Mouse (Mus musculus): ENCODE data around the gene Bora. TPM values are rescaled to one million over a fixed set of nuclear protein-coding genes. Genes with fewer than 3 reads are reported as not detected.

The Bora gene
- polyA plus RNA-seq, 1 experiment from 2014 or later: 38.9 TPM

GRCm38 (mm10) chr14:99071146-99071545, 25.1 kb downstream of the Bora start:
- no peak for ATAC-seq (ENCODE audit: insufficient number of reproducible peaks, insufficient read depth, low FRiP score, low read depth)
- Histone ChIP-seq H3K4me3 (ENCODE audit: control insufficient read depth in 1 of 2, insufficient read depth in 1 of 2, low read depth in 1 of 2, low read length in 2 of 2) (no peak overlapping the region), H3K36me3 (ENCODE audit: control insufficient read depth, insufficient read depth, low read length) (peaks cover 88% of the 10 kb centered on the region), H3K9me3 (ENCODE audit: control insufficient read depth, low read length) (no peaks in the 10 kb centered on the region), H3K27me3 (ENCODE audit: control insufficient read depth, insufficient read depth, low read length) (no peaks in the 10 kb centered on the region), H3K4me2 (ENCODE audit: low read length) (no peak overlapping the region), H3K9ac (ENCODE audit: low read length) (no peak overlapping the region), H3K27ac (replicated peaks in 1 of 2; ENCODE audit: control insufficient read depth in 1 of 2, insufficient read depth in 1 of 2, low read depth in 2 of 2, low read length in 2 of 2) (no peak overlapping the region), H3K4me1 (ENCODE audit: control insufficient read depth in 2 of 2, insufficient read depth in 2 of 2, low read length in 2 of 2) (no peaks in the 10 kb centered on the region)
- WGBS: 92% methylated on average over 4 of the region's 4 CpGs

GRCm38 (mm10) chr14:99088947-99089346, 42.9 kb downstream of the Bora start:
- H3K27me3 ChIP-seq (ENCODE audit: control insufficient read depth, insufficient read depth, low read length): no peaks in the 10 kb centered on the region
- H3K9me3 ChIP-seq (ENCODE audit: control insufficient read depth, low read length): no peaks in the 10 kb centered on the region
- ATAC-seq (ENCODE audit: insufficient number of reproducible peaks, insufficient read depth, low FRiP score, low read depth): no peak
- no peak overlapping the region for H3K4me3 ChIP-seq (ENCODE audit: control insufficient read depth in 1 of 2, insufficient read depth in 1 of 2, low read depth in 1 of 2, low read length in 2 of 2)
- H3K4me1 ChIP-seq (ENCODE audit: control insufficient read depth in 2 of 2, insufficient read depth in 2 of 2, low read length in 2 of 2): 0 out of 4 replicates have a peak, but pooled peaks cover 0 to 2% of the 10 kb centered on the region in 2 experiments
- no peak overlapping the region for H3K4me2 ChIP-seq (ENCODE audit: low read length)
- peaks cover 87% of the 10 kb centered on the region for H3K36me3 ChIP-seq (ENCODE audit: control insufficient read depth, insufficient read depth, low read length)
- H3K9ac ChIP-seq (ENCODE audit: low read length): no peak overlapping the region
- H3K27ac ChIP-seq (replicated peaks in 1 of 2; ENCODE audit: control insufficient read depth in 1 of 2, insufficient read depth in 1 of 2, low read depth in 2 of 2, low read length in 2 of 2): no peak overlapping the region
- 94% methylated on average over 7 of the region's 7 CpGs for WGBS

GRCm38 (mm10) chr14:99099267-99099966, 53.4 kb downstream of the Bora start, which contains the start of the genes Pibf1 and Dis3:
Gene Pibf1 (plus strand): TSS chr14:99099424.
Gene Dis3 (minus strand): TSS chr14:99099770.
- Histone ChIP-seq H3K9ac (ENCODE audit: low read length) (peak within 1 kb of the TSS; percentile 89), H3K4me3 (ENCODE audit: control insufficient read depth in 1 of 2, insufficient read depth in 1 of 2, low read depth in 1 of 2, low read length in 2 of 2) (peak within 1 kb of the TSS; percentile 81 to 91), H3K27me3 (ENCODE audit: control insufficient read depth, insufficient read depth, low read length) (no peaks in the 10 kb centered on the region), H3K27ac (replicated peaks in 1 of 2; ENCODE audit: control insufficient read depth in 1 of 2, insufficient read depth in 1 of 2, low read depth in 2 of 2, low read length in 2 of 2) (peak within 1 kb of the TSS; percentile 37 to 62; a peak in 3 of 4 replicates), H3K9me3 (ENCODE audit: control insufficient read depth, low read length) (no peaks in the 10 kb centered on the region), H3K4me1 (ENCODE audit: control insufficient read depth in 2 of 2, insufficient read depth in 2 of 2, low read length in 2 of 2) (peaks cover 0 to 12% of the 10 kb centered on the region in 2 experiments; a peak in 2 of 4 replicates), H3K4me2 (ENCODE audit: low read length) (peak within 1 kb of the TSS; percentile 76), H3K36me3 (ENCODE audit: control insufficient read depth, insufficient read depth, low read length) (peaks cover 63% of the 10 kb centered on the region)
- ATAC-seq (ENCODE audit: insufficient number of reproducible peaks, insufficient read depth, low FRiP score, low read depth): peak; percentile 99
- under 1% methylated on average over 71 of the region's 73 CpGs for WGBS

GRCm38 (mm10) chr14:99099967-99100587, 54.1 kb downstream of the Bora start:
- peaks cover 62% of the 10 kb centered on the region for H3K36me3 ChIP-seq (ENCODE audit: control insufficient read depth, insufficient read depth, low read length)
- no peak for ATAC-seq (ENCODE audit: insufficient number of reproducible peaks, insufficient read depth, low FRiP score, low read depth)
- H3K4me2 ChIP-seq (ENCODE audit: low read length): peak overlapping the region; percentile 70
- H3K4me3 ChIP-seq (ENCODE audit: control insufficient read depth in 1 of 2, insufficient read depth in 1 of 2, low read depth in 1 of 2, low read length in 2 of 2): peak overlapping the region; percentile 81 to 91
- H3K4me1 ChIP-seq (ENCODE audit: control insufficient read depth in 2 of 2, insufficient read depth in 2 of 2, low read length in 2 of 2): peaks cover 0 to 12% of the 10 kb centered on the region in 2 experiments; a peak in 2 of 4 replicates
- no peaks in the 10 kb centered on the region for H3K27me3 ChIP-seq (ENCODE audit: control insufficient read depth, insufficient read depth, low read length)
- no peaks in the 10 kb centered on the region for H3K9me3 ChIP-seq (ENCODE audit: control insufficient read depth, low read length)
- WGBS: 5% methylated on average over 20 of the region's 20 CpGs
- no peak overlapping the region for H3K27ac ChIP-seq (replicated peaks in 1 of 2; ENCODE audit: control insufficient read depth in 1 of 2, insufficient read depth in 1 of 2, low read depth in 2 of 2, low read length in 2 of 2)
- H3K9ac ChIP-seq (ENCODE audit: low read length): peak overlapping the region; percentile 78

GRCm38 (mm10) chr14:99103050-99103449, 57.0 kb downstream of the Bora start:
- no peak for ATAC-seq (ENCODE audit: insufficient number of reproducible peaks, insufficient read depth, low FRiP score, low read depth)
- no peak overlapping the region for H3K27ac ChIP-seq (replicated peaks in 1 of 2; ENCODE audit: control insufficient read depth in 1 of 2, insufficient read depth in 1 of 2, low read depth in 2 of 2, low read length in 2 of 2)

GRCm38 (mm10) chr14:99104542-99105123, 58.6 kb downstream of the Bora start:
- Histone ChIP-seq H3K9ac (ENCODE audit: low read length) (no peak overlapping the region), H3K36me3 (ENCODE audit: control insufficient read depth, insufficient read depth, low read length) (peaks cover 71% of the 10 kb centered on the region), H3K4me2 (ENCODE audit: low read length) (no peak overlapping the region), H3K9me3 (ENCODE audit: control insufficient read depth, low read length) (no peaks in the 10 kb centered on the region), H3K27me3 (ENCODE audit: control insufficient read depth, insufficient read depth, low read length) (no peaks in the 10 kb centered on the region), H3K27ac (replicated peaks in 1 of 2; ENCODE audit: control insufficient read depth in 1 of 2, insufficient read depth in 1 of 2, low read depth in 2 of 2, low read length in 2 of 2) (no peak overlapping the region), H3K4me1 (ENCODE audit: control insufficient read depth in 2 of 2, insufficient read depth in 2 of 2, low read length in 2 of 2) (peaks cover 0 to 5% of the 10 kb centered on the region in 2 experiments; a peak in 2 of 4 replicates), H3K4me3 (ENCODE audit: control insufficient read depth in 1 of 2, insufficient read depth in 1 of 2, low read depth in 1 of 2, low read length in 2 of 2) (no peak overlapping the region)
- no peak for ATAC-seq (ENCODE audit: insufficient number of reproducible peaks, insufficient read depth, low FRiP score, low read depth)
- WGBS: 81% methylated on average over 6 of the region's 6 CpGs

More at GRCm38 (mm10) chr14:99103050-99103449, 57.0 kb downstream of the Bora start:
- H3K4me1 ChIP-seq (ENCODE audit: control insufficient read depth in 2 of 2, insufficient read depth in 2 of 2, low read length in 2 of 2): peaks cover 0 to 12% of the 10 kb centered on the region in 2 experiments; a peak in 2 of 4 replicates
- 82% methylated on average over 4 of the region's 4 CpGs for WGBS
- H3K9me3 ChIP-seq (ENCODE audit: control insufficient read depth, low read length): no peaks in the 10 kb centered on the region
- H3K36me3 ChIP-seq (ENCODE audit: control insufficient read depth, insufficient read depth, low read length): peaks cover 59% of the 10 kb centered on the region
- no peak overlapping the region for H3K9ac ChIP-seq (ENCODE audit: low read length)
- H3K4me3 ChIP-seq (ENCODE audit: control insufficient read depth in 1 of 2, insufficient read depth in 1 of 2, low read depth in 1 of 2, low read length in 2 of 2): no peak overlapping the region
- H3K4me2 ChIP-seq (ENCODE audit: low read length): no peak overlapping the region
- no peaks in the 10 kb centered on the region for H3K27me3 ChIP-seq (ENCODE audit: control insufficient read depth, insufficient read depth, low read length)

GRCm38 (mm10) chr14:99106671-99107070, 60.6 kb downstream of the Bora start:
- no peak overlapping the region for H3K27ac ChIP-seq (replicated peaks in 1 of 2; ENCODE audit: control insufficient read depth in 1 of 2, insufficient read depth in 1 of 2, low read depth in 2 of 2, low read length in 2 of 2)
- no peak for ATAC-seq (ENCODE audit: insufficient number of reproducible peaks, insufficient read depth, low FRiP score, low read depth)
- H3K4me3 ChIP-seq (ENCODE audit: control insufficient read depth in 1 of 2, insufficient read depth in 1 of 2, low read depth in 1 of 2, low read length in 2 of 2): no peak overlapping the region
- H3K9ac ChIP-seq (ENCODE audit: low read length): no peak overlapping the region
- H3K36me3 ChIP-seq (ENCODE audit: control insufficient read depth, insufficient read depth, low read length): peaks cover 84% of the 10 kb centered on the region
- H3K27me3 ChIP-seq (ENCODE audit: control insufficient read depth, insufficient read depth, low read length): no peaks in the 10 kb centered on the region
- H3K9me3 ChIP-seq (ENCODE audit: control insufficient read depth, low read length): no peaks in the 10 kb centered on the region
- WGBS: 79% methylated on average over 2 of the region's 2 CpGs
- no peaks in the 10 kb centered on the region for H3K4me1 ChIP-seq (ENCODE audit: control insufficient read depth in 2 of 2, insufficient read depth in 2 of 2, low read length in 2 of 2)
- no peak overlapping the region for H3K4me2 ChIP-seq (ENCODE audit: low read length)

All from heart, embryonic 14.5 days (tissue).